Mouse (Mus musculus) right cerebral cortex, adult 18-20 months (tissue): Measurements from ENCODE around the gene Gm49450.
A peak's percentile ranks its signal among the peaks of the same experiment; 100 is the strongest.
"Not testable (repeated sequence)": the region's sequence is repeated elsewhere in the genome, so short reads cannot be mapped to it uniquely, and the experiment has no call there.

Source experiments
- DNase-seq: peaks from one replicate; pipeline ENCODE4 v3.0.0; 2022; ENCODE audit warnings: mixed read lengths

Gm49450 gene

GRCm38 (mm10) chr15:98923031-98923537 lies 30.3 kb downstream of the Gm49450 start:
- no peak for DNase-seq

DNA sequence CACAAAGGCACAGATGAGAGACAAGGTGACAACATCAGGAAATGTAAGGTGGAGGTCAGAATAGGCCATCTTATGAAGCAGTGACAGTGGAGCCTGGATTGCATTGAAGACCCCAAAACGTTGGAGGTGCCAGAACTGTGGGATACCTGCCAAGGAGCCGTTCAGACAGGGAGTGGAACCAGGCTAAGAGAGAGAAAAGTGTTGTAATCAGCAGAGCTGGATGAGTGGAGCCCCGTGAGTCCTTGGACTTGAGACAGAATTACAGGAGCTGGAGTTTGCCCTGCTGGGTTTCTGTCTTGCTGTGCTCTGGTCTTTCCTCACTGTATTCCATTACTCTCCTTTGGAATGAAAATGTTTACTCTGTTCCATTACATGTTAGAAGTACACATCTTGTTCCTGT lies 30.8 kb downstream of the Gm49450 start:
- DNase-seq = no peak

GRCm38 (mm10) chr15:98921510-98921909 lies 31.8 kb downstream of the Gm49450 start:
- DNase-seq = no peak

GRCm38 (mm10) chr15:98918499-98918895 lies 34.9 kb downstream of the Gm49450 start:
- not testable (repeated sequence) for DNase-seq

DNA sequence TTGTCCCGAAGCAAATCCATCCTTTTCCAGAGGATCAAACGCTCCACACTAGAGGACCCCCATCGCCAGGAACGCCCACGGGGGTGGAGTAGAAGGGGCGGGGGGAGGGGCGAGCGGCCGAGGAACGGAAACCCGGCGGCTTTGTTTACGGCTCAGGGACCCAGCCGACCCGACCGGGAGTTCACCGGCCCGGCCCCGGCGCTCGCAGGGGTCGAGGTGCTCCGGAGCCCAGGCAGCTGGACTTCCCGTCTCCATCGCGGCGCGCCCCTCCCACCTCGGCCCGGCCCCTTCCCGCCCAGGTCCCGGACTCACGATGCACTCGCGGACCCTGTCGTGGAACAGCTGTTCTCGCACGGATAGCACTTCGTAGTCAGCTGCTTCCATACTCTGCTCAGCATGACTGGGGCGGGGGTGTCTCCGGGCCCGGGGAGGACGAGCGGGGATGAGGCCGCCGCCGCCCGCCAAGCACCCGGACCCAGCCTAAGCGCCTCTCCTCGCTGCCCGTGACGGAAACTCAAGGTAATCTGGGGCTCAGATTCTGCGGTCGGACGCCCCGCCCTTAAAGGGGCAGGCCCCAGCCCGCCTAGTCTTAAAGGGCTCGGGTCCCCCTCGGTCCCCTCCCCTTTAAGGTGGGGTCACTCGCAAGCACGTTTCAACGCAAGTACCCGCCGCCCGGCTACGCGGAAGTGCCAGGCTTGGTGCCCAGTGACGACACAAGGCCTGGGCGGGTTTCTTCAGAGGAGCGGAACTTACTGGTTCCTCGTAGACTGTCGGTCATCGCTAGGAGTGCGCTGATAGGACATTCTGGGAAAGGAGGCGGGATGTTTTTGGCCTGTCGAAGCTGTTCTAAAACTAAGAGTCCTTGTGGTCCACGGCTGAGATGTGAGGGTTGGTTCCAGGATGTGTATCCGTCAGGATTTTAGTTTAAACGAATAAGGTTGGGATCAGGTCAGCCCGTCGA lies 35.5 kb downstream of the Gm49450 start, which contains the start of gene Lmbr1l:
Gene Lmbr1l (minus strand): TSS at position 694 of the 961 bp plus-strand sequence.
- DNase-seq = peak; percentile 99

GRCm38 (mm10) chr15:98917091-98917490 lies 36.3 kb downstream of the Gm49450 start:
- no peak for DNase-seq

DNA sequence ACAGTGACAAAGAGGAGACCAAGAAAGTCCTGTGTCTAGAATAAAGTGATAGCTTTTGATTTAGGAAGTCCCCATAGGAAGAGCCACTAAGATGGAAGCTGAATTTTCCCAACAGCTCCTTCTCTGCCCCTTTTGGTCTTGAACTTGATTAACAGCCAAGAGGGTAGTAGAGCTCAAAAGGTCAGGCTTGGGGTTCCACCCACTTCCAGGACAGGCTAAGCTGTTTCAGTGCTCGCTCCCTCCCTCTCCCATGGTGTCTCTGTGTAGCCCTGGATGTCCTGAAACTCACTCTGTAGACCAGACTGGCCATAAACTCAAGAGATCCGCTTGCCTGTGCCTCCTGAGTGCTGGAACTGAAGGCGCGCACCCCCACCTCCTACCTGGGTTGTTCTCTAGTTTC lies 37.3 kb downstream of the Gm49450 start:
- no peak for DNase-seq

GRCm38 (mm10) chr15:98914903-98915302 lies 38.4 kb downstream of the Gm49450 start:
- DNase-seq = no peak

GRCm38 (mm10) chr15:98904692-98905091 lies 48.7 kb downstream of the Gm49450 start:
- DNase-seq = no peak

GRCm38 (mm10) chr15:98902600-98902999 lies 50.8 kb downstream of the Gm49450 start:
- DNase-seq = no peak

GRCm38 (mm10) chr15:98901530-98901929 lies 51.8 kb downstream of the Gm49450 start:
- no peak for DNase-seq

GRCm38 (mm10) chr15:98897928-98898800 lies 55.2 kb downstream of the Gm49450 start, which contains the start of gene Dhh:
TSS of gene Dhh (minus strand) at chr15:98898540.
- no peak for DNase-seq

- no peak for DNase-seq
Measured at GRCm38 (mm10) chr15:98897495-98897894, 55.9 kb downstream of the Gm49450 start.

- DNase-seq = no peak
Measured at GRCm38 (mm10) chr15:98895635-98896589, 57.4 kb downstream of the Gm49450 start.

- no peak for DNase-seq
Measured at GRCm38 (mm10) chr15:98894746-98895634, 58.4 kb downstream of the Gm49450 start.

- peak; percentile 44 for DNase-seq
Measured at GRCm38 (mm10) chr15:98893940-98894745, 59.2 kb downstream of the Gm49450 start, which contains the start of gene Rhebl1. TSS of gene Rhebl1 (minus strand) at chr15:98894540.

DNA sequence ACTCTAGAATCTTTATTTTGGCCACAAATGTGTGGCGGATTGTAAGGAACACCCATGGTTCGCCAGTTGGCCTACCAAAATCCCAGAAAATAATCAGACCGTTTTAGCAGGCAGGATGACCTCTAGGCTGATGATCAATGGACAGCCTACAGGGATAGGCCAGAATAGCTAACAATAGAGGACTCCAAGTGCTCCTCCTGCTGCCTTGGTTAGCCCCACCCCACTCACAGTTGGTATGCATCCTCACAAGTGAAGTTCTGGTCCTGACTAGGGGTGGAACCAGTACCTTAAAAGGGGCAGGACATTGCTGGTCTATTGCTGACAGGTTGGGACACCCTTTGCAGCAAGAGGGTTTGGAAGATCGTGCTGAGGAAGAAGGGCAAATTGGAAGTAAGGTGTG lies 60.3 kb downstream of the Gm49450 start:
- no peak for DNase-seq

- peak; percentile 77 for DNase-seq
Measured at GRCm38 (mm10) chr15:98891907-98892606, 61.3 kb downstream of the Gm49450 start.

DNA sequence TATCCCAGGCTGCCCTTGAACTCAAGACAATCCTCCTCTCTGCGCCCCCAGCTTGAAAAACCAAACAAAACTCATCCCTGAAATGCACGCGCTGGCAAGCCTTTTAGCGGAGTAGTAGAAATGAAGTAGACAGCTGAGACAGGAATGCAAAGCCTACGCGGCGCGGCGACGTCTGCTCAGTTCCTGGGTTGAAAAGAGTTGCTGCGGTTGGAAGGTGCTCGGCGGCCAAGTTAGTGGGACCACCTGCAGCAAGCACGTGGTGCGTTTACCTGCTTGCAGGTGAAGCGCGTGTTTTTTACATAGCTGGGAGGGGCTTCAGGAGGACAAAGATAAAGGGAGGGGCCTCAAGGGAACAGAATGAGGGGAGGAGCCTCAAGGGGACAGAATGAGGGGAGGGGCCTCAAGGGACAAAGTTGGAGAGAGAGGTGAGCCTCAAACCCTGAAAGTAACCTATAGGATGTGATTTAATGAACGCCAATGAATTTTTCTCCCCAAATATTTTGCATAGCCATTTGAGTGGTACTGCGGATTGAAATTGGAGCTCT lies 62.1 kb downstream of the Gm49450 start:
- no peak for DNase-seq
